Mouse (Mus musculus) adipocyte (in vitro differentiated cells): ENCODE results near the gene Camkmt.

Source experiments
- DNase-seq: peaks from one replicate; pipeline ENCODE4 v3.0.0-alpha.2; 2016; ENCODE audit warnings: low spot score

Gene Camkmt

GRCm38 (mm10) chr17:85089621-85090020 is 731 bp upstream of the Camkmt start:
- DNase-seq = peak; percentile 62

- DNase-seq = no peak
Observed at GRCm38 (mm10) chr17:85091762-85092161, 1.4 kb downstream of the Camkmt start.

- DNase-seq = no peak
Observed at GRCm38 (mm10) chr17:85096396-85096795, 6.0 kb downstream of the Camkmt start.

- no peak for DNase-seq
Observed at GRCm38 (mm10) chr17:85098677-85099323, 8.4 kb downstream of the Camkmt start.

GRCm38 (mm10) chr17:85100232-85100631 is 9.9 kb downstream of the Camkmt start:
- DNase-seq = no peak

- DNase-seq = no peak
Observed at GRCm38 (mm10) chr17:85101751-85102150, 11.4 kb downstream of the Camkmt start.

- no peak for DNase-seq
Observed at GRCm38 (mm10) chr17:85103310-85103709, 13.0 kb downstream of the Camkmt start.

- DNase-seq = no peak
Observed at GRCm38 (mm10) chr17:85110640-85111039, 20.3 kb downstream of the Camkmt start.

- DNase-seq = no peak
Observed at GRCm38 (mm10) chr17:85113441-85113840, 23.1 kb downstream of the Camkmt start.

- DNase-seq = peak; percentile 65
Observed at GRCm38 (mm10) chr17:85116643-85117042, 26.3 kb downstream of the Camkmt start.

- DNase-seq = no peak
Observed at GRCm38 (mm10) chr17:85138393-85138792, 48.0 kb downstream of the Camkmt start.

GRCm38 (mm10) chr17:85141621-85142020 is 51.3 kb downstream of the Camkmt start:
- no peak for DNase-seq

- no peak for DNase-seq
Observed at GRCm38 (mm10) chr17:85142495-85143111, 52.3 kb downstream of the Camkmt start.

- DNase-seq = no peak
Observed at GRCm38 (mm10) chr17:85144141-85144540, 53.8 kb downstream of the Camkmt start.

- DNase-seq = no peak
Observed at GRCm38 (mm10) chr17:85148348-85148747, 58.0 kb downstream of the Camkmt start.

- DNase-seq = no peak
Observed at GRCm38 (mm10) chr17:85149211-85149738, 58.9 kb downstream of the Camkmt start.

- DNase-seq = no peak
Observed at GRCm38 (mm10) chr17:85151264-85151663, 60.9 kb downstream of the Camkmt start.

- DNase-seq = no peak
Observed at GRCm38 (mm10) chr17:85158202-85158601, 67.8 kb downstream of the Camkmt start.

GRCm38 (mm10) chr17:85159526-85159925 is 69.2 kb downstream of the Camkmt start:
- DNase-seq = no peak

GRCm38 (mm10) chr17:85160786-85161185 is 70.4 kb downstream of the Camkmt start:
- DNase-seq = no peak

GRCm38 (mm10) chr17:85162569-85163271 is 72.4 kb downstream of the Camkmt start:
- no peak for DNase-seq

- no peak for DNase-seq
Observed at GRCm38 (mm10) chr17:85163272-85163610, 72.9 kb downstream of the Camkmt start.

GRCm38 (mm10) chr17:85168761-85169160 is 78.4 kb downstream of the Camkmt start:
- DNase-seq = no peak
